Mouse (Mus musculus) naive thymus-derived CD4-positive, alpha-beta T cell, adult 2 months (primary cell): ENCODE measurements around the gene Dhx9.
A peak's percentile ranks its signal among the peaks of the same experiment; 100 is the strongest.
"Not testable (repeated sequence)": the region's sequence is repeated elsewhere in the genome, so short reads cannot be mapped to it uniquely, and the experiment has no call there.

Source experiments
- DNase-seq: peaks from one replicate; pipeline ENCODE4 v3.0.0-alpha.2; 2011; ENCODE audit warnings: low read depth

Gene Dhx9

GRCm38 (mm10) chr1:153424271-153424670 is 63.2 kb downstream of the Dhx9 start:
- DNase-seq = peak; percentile 50

DNA sequence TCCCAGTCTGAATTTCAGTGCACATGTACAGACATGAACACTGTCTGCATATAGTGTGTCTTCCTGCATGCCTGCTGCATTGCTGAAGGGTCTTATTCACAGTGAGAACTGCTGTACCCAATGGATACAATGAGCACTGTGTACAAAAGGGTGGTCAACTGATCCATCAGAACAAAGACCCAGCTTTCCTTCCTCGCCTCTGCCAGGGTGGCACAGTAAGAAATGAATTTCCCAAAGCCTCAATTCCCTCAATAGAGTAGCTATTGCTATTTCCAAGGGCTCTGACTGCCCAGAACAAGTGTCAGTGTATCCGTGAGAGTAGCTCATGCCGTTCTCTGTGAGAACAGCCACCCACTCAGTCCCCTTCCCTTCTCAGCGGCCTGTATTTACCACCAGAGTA is 69.7 kb downstream of the Dhx9 start:
- DNase-seq = not testable (repeated sequence)

- not testable (repeated sequence) for DNase-seq
Measured at GRCm38 (mm10) chr1:153416271-153416832, 71.1 kb downstream of the Dhx9 start.

GRCm38 (mm10) chr1:153415742-153416141 is 71.7 kb downstream of the Dhx9 start:
- DNase-seq = not testable (repeated sequence)

GRCm38 (mm10) chr1:153414962-153415361 is 72.5 kb downstream of the Dhx9 start:
- peak; percentile 57 for DNase-seq

DNA sequence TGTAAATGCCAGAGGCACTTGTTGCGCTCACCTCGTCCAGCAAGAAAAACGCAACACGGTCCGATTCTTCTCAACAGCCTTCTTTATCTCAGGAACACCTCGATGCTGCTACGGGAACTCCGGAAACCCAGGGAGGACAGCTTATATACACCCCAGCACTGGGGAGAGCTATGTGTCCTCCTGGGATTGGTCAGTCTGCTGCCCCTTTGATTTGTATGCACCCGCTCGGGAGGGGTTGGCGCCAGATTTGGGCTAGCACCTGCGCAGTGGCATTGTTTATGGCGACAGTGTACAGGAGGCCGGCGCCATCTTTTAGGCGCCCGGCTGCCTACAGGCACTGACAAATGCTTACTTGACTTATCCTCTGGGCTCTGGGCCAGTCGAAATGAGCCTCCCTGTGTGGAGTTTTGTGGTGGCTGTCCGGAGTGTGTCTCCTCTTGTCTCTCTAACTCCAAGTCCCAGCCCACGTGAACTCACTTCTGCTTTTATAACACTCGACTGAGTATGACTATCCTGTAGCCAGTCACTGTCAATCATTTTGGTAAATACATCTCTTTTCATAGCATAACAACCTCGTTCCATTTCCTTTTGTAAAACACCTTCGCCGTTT is 73.2 kb downstream of the Dhx9 start:
- DNase-seq = peak; percentile 81

- peak; percentile 21 for DNase-seq
Measured at GRCm38 (mm10) chr1:153413397-153414020, 74.0 kb downstream of the Dhx9 start.

DNA sequence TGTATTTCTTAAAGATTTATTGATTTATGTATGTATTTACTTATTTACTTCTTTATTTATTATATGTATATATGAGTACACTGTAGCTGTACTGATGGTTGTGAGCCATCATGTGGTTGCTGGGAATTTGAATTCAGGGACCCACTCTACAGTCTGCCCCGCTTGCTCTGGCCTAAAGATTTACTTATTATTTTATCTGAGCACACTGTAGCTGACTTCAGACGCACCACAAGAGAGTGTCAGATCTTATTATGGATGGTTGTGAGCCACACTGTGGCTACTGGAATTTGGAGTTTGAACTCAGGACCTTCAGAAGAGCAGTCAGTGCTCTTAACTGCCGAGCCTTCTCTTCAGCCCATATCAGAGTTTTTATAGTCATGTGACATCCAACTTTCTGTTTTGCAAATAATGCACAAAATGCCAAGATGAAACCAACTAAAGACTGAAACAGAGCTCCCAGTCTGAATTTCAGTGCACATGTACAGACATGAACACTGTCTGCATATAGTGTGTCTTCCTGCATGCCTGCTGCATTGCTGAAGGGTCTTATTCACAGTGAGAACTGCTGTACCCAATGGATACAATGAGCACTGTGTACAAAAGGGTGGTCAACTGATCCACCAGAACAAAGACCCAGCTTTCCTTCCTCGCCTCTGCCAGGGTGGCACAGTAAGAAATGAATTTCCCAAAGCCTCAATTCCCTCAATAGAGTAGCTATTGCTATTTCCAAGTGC is 74.6 kb downstream of the Dhx9 start:
- DNase-seq = not testable (repeated sequence)

- no peak for DNase-seq
Measured at GRCm38 (mm10) chr1:153411723-153412122, 75.7 kb downstream of the Dhx9 start.

DNA sequence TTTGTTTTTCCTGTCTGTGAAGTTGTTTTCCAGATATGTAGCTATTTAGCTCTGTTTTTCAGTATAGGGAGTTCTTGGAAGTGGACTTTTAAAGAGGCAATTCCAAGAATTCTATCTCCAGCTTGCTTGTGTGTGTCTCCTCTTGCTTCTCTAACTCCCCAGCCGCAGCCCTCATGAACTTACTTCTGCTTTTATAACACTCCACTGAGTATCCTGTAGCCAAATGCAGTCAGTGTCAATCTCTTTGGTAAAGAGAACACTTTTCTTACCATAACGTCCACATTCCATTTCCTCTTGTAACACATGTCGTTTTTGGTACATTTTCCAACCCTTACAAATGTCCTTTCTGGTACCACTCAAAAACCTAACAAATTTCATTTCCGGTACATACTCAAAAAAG is 76.5 kb downstream of the Dhx9 start:
- not testable (repeated sequence) for DNase-seq

DNA sequence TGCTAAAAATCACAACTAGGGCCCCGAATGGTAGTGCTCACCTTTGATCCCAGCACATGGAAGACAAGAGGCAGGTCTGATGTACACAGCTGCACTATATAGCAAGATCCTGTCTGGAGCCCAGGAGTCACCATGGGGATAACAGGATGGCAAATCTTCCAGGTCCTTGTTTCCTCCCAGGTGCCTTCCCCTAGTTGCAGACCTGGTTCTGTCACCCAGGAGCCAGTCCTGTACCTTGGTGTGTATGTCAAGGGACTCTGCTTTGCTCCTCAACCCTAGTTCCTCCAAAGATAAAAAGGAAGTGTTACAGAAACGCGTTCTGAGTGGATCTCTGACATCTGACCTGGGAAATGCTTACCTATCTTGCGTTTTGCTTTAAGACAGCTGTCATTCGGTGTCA is 79.2 kb downstream of the Dhx9 start:
- DNase-seq = not testable (repeated sequence)

GRCm38 (mm10) chr1:153407641-153408040 is 79.8 kb downstream of the Dhx9 start:
- not testable (repeated sequence) for DNase-seq
